Mouse (Mus musculus) Patski (cell line): ENCODE measurements around the gene Ppp1r3a. TPM values are rescaled to one million over a fixed set of nuclear protein-coding genes. Genes with fewer than 3 reads are reported as not detected.

Experiments
- ATAC-seq: fragments of 100-300 bp; one replicate; pipeline ENCODE4 v1.8.0; 2021
- CTCF ChIA-PET: fragments of 350-600 bp; sonication (Branson Sonifier 250); formaldehyde crosslinking; loops from one replicate; lab custom pipeline; 2022; ENCODE audit warnings: inconsistent platforms; lab: Charles Lee
- POLR2A ChIA-PET: fragments of 350-600 bp; sonication (Branson Sonifier 250); formaldehyde crosslinking; loops from one replicate; lab custom pipeline; 2022; ENCODE audit warnings: antibody characterized with exemption, inconsistent platforms; lab: Charles Lee
- DNase-seq: peaks from one replicate; pipeline ENCODE4 v3.0.0-alpha.2; 2011; ENCODE audit warnings: low read depth, low spot score
- H3K27me3 ChIP-seq: fragments of 371-371 bp; one replicate; pipeline ENCODE4 v1.5.1; 2021
- CTCF ChIP-seq: fragments of 100-300 bp; IDR thresholded peaks from one replicate; pipeline ENCODE4 v1.5.1; 2021
- in situ Hi-C: fragments of 300-500 bp; cut with MboI; formaldehyde crosslinking; loops from 3 replicates; pipeline ENCODE4 v1.11.1; 2018; ENCODE audit warnings: low pct_unique_long_range_greater_than_20kb, mixed read lengths
- polyA plus RNA-seq: library from polyadenylated mRNA; unstranded; gene quantifications from one replicate; pipeline ENCODE4 v1.2.3, GENCODE M21; 2021

Ppp1r3a gene
- polyA plus RNA-seq = not detected

GRCm38 (mm10) chr6:14754901-14755591, at the start of gene Ppp1r3a:
TSS of gene Ppp1r3a (minus strand) at chr6:14755274.
- ChIA-PET POLR2A (no interaction called here), CTCF (no interaction called here)
- no peak for TF ChIP-seq CTCF
- peaks cover 3% of the 10 kb centered on the region for H3K27me3 ChIP-seq
- DNase-seq (no peak), ATAC-seq (no peak)
- in situ Hi-C loops = no loop called here

- ATAC-seq (no peak), DNase-seq (no peak)
- ChIA-PET POLR2A (no interaction called here), CTCF (no interaction called here)
- in situ Hi-C loops = no loop called here
- TF ChIP-seq CTCF = no peak
- H3K27me3 ChIP-seq = no peaks in the 10 kb centered on the region
Measured at GRCm38 (mm10) chr6:14787157-14787938, 32.3 kb upstream of the Ppp1r3a start.

DNA sequence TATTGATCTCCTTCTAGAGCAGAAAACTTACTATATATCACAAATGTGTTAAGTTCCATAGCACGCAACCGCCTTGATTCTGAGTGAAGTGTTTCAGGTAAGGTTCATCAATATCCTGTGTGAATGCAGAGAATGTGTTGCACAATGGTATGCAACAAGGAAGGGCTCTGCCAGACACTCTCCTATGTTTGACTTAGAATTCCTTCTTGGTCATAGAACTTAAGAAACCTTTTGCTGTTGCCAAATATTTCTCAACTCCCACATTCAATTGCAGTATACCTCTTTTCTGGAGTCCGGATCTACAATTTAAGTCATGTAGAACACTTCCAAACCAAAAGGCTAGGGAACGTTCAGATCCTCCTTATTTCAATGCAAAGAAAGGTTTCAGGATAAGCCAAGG, 22.8 kb upstream of the Ppp1r3a start:
- ATAC-seq (no peak), DNase-seq (no peak)
- in situ Hi-C loops = no loop called here
- ChIA-PET POLR2A (no interaction called here), CTCF (no interaction called here)
- no peak for TF ChIP-seq CTCF
- H3K27me3 ChIP-seq = no peaks in the 10 kb centered on the region

GRCm38 (mm10) chr6:14771717-14772116, 16.6 kb upstream of the Ppp1r3a start:
- DNase-seq (no peak), ATAC-seq (no peak)
- no peaks in the 10 kb centered on the region for H3K27me3 ChIP-seq
- CTCF ChIA-PET = no interaction called here
- POLR2A ChIA-PET = no interaction called here
- in situ Hi-C loops = no loop called here
- TF ChIP-seq CTCF = no peak

DNA sequence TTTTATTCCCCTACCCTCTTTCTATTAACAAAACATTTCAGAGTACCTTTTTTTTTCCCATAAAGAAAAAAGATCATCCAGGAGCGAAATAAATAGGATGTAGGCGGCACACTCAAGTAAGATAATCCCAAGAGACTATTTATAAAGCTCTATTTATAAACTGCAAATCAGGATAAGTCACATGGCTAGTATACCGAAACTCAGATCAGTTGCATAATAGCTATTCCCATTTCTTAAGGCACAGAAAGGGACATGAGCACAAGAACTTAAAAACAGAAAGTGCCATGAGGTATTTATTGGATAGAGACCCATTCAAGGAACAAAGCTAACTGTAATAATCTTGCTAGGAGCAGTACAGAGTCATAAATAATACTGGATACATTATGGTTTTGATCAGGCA, 2.4 kb upstream of the Ppp1r3a start:
- POLR2A ChIA-PET = no interaction called here
- in situ Hi-C loops = no loop called here
- ATAC-seq (no peak), DNase-seq (no peak)
- TF ChIP-seq CTCF = no peak
- H3K27me3 ChIP-seq = peaks cover 3% of the 10 kb centered on the region
- CTCF ChIA-PET = no interaction called here

DNA sequence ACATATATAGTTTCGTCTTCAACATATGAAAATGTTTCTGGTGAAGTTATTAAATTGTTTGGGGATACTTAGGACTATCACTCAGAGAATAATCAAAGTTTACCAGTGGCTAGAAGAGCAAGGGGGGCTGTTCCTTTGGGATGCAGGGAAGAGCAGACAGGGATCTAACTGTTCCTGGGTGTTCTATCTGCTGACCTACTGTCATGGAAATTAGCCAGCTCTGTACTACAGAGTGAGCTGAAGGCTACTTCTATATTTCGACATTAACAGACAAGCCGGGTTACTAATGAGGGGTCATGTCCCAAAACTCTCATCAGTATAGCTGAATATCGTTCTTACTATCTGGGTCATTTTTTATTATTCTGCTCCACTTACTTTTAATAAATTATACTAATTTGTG, 1.6 kb downstream of the Ppp1r3a start:
- peaks cover under 1% of the 10 kb centered on the region for H3K27me3 ChIP-seq
- DNase-seq = no peak
- TF ChIP-seq CTCF = no peak
- ATAC-seq = no peak
- ChIA-PET POLR2A (no interaction called here), CTCF (no interaction called here)
- in situ Hi-C loops = no loop called here

GRCm38 (mm10) chr6:14752211-14752610, 2.9 kb downstream of the Ppp1r3a start:
- in situ Hi-C loops = no loop called here
- CTCF ChIA-PET = no interaction called here
- no peak for DNase-seq
- H3K27me3 ChIP-seq = no peaks in the 10 kb centered on the region
- POLR2A ChIA-PET = no interaction called here
- TF ChIP-seq CTCF = no peak
- no peak for ATAC-seq

DNA sequence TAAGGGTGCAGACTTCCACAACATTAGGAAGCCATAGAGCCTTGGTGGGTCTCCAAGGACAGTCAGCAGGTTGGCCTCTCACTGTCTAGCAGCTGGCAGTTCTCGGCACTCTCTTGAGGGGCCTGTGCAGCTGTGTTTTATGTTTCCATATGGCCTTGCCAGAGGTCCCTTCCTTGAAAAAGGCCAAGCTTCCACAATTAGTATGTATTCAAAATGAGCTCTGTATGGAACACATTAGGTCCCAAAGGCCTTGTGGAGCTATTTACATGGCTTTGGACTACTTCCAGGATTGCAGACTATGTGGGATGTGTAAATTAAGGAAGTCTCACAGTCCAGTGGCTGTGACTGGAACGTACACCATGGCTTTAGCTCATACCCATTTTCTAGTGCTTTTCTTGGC, 8.1 kb downstream of the Ppp1r3a start:
- DNase-seq = no peak
- no peak for ATAC-seq
- in situ Hi-C loops = no loop called here
- ChIA-PET CTCF (no interaction called here), POLR2A (no interaction called here)
- TF ChIP-seq CTCF = no peak
- no peaks in the 10 kb centered on the region for H3K27me3 ChIP-seq

GRCm38 (mm10) chr6:14736017-14736416, 19.1 kb downstream of the Ppp1r3a start:
- ChIA-PET POLR2A (no interaction called here), CTCF (no interaction called here)

GRCm38 (mm10) chr6:14731011-14731410, 24.1 kb downstream of the Ppp1r3a start:
- in situ Hi-C loops = no loop called here
- ATAC-seq (no peak), DNase-seq (no peak)
- POLR2A ChIA-PET = no interaction called here
- H3K27me3 ChIP-seq = no peaks in the 10 kb centered on the region
- no peak for TF ChIP-seq CTCF
- CTCF ChIA-PET = no interaction called here

More at GRCm38 (mm10) chr6:14736017-14736416, 19.1 kb downstream of the Ppp1r3a start:
- no peaks in the 10 kb centered on the region for H3K27me3 ChIP-seq
- DNase-seq (no peak), ATAC-seq (no peak)
- in situ Hi-C loops = no loop called here
- no peak for TF ChIP-seq CTCF

DNA sequence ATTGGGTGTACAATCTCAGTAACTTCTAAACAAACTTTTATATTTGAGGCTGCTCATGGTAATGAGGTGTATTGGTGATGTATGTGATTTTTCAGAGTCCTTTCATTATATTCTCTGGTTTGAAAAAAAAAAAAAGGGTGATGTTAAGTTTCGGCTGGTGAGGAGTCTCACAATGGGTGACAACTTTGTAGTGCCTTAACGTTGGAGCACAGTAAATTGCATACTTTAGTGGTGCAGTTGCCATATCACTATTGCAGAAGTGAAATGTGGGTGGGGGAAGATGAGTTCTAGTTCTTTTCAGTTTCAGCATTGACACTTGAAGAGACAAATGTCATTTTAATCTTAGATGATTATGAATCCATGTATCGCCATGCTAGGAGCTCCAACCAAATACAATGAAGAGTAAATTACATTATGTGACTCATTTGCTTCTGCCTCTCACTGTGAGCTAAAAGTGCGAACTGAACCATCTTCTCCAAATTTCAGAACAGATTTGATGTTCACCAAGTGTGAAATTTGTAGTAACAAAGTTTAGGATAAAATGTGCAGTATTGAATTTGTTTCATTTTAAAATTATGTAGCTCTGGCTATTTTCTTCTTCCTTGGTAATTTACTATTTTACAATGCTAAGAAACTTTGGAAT, 34.2 kb downstream of the Ppp1r3a start:
- ATAC-seq (no peak), DNase-seq (no peak)
- in situ Hi-C loops = no loop called here
- ChIA-PET POLR2A (no interaction called here), CTCF (interaction anchor here (1.0 kb wide), 1 partner anchor 19 kb away, joined by 3 read pairs; no protein-coding TSS in a partner anchor)
- no peak for TF ChIP-seq CTCF
- no peaks in the 10 kb centered on the region for H3K27me3 ChIP-seq
